Mouse (Mus musculus) retina, postnatal 7 days (tissue): ENCODE results near the gene Rpl18a.
A peak's percentile ranks its signal among the peaks of the same experiment; 100 is the strongest.

ENCODE experiments used
- DNase-seq: peaks from one replicate; pipeline ENCODE4 v3.0.0-alpha.2; 2012; ENCODE audit warnings: low read depth, low spot score

The Rpl18a gene

DNA sequence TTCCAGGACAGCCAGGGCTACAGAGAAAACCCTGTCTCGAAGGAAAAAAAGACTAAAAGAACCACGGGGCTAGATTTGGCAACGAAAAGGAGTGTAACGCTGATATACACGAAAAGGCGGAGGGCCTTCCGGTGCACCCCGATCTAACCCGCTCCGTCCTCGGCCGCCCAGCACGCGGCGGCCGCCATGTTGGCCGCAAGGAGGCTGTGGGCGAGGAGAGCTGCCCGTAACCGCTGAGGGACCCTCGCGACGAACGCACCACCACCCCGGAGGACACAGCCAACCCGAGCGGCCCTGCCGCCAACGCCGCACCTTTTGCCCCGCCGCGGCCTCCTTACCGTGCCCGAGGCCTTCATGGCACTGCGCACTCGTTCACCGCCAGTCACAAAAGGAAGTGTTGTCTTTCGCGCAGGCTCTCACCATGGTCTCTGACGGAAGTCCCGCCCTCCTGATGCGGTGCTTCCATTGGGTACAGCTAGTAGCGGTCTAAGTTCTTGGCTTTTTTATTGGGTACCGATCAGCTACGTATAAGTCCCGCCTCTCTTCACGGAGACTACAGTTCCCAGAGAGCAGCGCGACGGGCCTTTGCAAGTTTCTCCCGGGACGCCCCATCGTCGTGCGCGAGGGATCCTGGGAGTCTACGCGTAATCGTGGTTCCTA, at the start of gene Rpl18a:
Gene Rpl18a (minus strand): TSS at position 392 of the 660 bp plus-strand sequence.
- DNase-seq = peak; percentile 98

DNA sequence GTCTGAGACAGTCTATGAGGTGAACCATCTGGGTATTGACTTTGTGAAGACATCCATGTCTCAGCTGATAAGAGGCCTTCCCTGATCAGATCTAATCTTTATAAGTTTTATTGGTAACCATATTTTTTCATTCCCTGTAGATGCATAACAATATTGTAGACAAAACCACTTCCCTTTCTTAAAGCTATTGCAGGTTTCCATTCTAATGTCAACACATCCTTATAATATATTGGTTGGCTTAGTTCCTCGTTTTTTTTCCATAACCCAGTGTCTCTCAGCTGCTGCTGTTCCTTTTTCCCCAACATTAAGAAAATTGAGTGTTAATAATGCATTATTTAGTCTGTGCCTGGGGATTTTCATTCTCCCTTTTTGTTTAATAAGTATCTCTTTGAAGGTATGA, 46.0 kb upstream of the Rpl18a start:
- no peak for DNase-seq

DNA sequence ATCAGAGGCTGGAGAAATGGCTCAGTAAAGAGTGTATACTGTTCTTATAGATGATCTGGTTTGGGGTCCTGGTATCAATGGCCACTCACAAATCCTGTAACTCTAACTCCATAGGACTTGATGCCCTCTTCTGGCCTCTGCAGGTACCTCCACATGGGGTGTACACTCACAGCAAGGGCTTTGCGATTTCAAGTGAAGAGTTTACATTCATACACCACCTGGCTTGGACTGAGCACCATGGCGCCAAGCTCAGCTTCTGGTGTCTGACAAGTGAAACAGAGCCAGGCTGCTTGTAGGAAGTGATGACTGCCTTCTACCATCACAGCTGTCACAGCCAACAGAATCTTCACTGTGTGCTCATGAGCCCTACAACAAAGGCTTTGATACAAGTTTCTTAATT, 44.3 kb upstream of the Rpl18a start:
- DNase-seq = no peak

DNA sequence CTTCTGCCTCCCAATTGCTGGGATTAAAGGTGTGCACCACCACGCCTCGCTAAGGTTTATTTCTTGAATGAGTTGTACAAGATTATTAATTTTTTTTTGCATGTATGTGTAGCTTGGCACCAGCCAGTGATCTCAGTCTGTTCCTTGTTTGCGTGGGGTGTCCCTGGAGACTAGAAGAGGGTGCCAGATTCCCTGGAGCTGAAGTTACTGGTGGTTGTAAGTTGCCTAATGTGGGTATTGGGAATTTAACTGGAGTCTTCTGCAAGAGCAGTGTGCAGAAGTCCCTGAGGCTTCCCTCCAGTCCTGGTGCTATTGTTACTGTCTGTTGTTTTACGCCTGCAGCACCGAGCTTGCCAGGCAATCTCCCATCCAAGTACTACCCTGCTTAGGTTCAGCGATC, 40.0 kb upstream of the Rpl18a start:
- DNase-seq = no peak

DNA sequence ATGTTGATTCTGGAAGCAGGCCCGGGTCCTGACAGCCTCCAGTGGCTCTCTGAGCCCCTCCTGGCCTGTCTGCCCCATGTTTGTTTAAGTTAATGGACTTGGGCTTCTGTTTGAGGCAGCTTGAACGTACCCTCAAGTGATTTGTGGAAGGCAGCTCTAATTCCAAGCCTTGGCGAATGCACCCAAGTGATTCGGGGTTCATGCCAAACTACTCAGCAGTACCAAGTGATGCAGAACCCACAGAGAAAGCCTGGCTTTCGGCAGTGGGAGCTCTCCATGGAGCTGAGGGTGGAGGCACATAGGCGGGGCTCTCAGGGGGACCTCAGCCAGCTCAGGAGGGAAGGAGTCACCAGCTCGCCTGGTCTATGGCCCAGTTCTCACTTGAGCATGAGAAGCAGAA, 37.6 kb upstream of the Rpl18a start:
- DNase-seq = no peak

DNA sequence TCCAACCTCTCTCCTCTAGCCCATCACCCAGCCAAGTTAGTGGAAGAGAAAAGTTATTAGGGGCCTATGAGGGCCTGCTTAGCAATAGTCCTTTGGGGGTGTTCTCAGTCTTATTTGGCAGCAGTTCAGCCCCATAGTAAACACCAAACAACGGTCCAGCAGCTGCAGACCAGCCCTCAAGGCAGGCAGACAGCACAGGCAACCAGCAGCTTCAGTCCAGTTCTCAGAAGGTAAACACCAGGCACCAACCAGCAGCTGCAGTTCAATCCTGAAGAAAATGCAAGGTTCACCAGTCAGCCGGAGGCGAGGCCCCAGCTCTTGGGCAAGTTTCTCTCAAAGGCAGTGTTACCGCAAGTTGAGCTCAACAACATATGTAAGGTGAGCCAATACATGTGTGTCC, 35.8 kb upstream of the Rpl18a start:
- no peak for DNase-seq

DNA sequence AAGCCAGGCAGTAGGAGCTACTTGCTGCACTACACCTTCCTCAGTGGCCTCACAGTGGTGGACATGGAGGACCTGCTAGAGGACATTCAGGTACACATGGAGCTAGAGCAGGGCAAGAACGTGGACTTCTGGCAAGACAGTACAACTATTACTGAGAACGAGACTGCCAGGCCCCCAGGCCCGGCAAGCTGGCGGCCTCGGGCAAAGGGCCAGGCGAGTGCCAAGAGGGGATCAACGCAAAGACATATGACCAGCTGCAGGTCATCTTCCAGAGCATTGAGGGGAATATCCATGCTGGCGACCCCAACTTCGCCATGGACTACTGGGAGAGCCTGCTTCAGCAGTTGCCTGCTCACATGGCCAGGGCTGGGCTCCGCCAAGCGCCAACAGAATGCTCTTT, 34.5 kb upstream of the Rpl18a start:
- DNase-seq = no peak

DNA sequence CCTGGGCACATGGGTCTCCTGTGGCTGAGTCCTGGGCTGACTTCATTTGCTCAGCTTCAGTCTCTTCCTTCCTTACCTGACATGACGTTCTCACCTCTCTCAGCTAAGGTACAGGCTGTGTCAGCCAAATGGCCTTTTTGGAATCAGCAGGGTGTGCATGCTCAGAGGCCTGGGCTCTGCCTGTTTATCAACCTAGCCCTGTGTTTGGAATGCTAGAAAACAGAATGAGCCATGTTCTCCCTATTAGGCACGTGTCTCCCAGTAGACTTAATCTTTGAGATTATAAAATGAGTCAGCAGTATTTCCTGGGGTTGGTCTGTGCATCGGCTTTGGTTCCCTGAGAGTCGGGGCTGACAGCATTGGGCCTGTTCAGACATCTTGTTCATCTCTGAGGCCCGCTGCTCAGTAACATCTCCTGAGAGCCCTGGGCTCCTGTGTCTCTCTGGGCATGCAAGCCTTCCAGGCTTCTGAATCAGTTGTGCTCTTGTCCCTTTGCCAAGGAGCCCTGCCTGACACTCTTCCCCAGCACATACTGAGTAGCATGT, 31.6 kb upstream of the Rpl18a start:
- DNase-seq = no peak

DNA sequence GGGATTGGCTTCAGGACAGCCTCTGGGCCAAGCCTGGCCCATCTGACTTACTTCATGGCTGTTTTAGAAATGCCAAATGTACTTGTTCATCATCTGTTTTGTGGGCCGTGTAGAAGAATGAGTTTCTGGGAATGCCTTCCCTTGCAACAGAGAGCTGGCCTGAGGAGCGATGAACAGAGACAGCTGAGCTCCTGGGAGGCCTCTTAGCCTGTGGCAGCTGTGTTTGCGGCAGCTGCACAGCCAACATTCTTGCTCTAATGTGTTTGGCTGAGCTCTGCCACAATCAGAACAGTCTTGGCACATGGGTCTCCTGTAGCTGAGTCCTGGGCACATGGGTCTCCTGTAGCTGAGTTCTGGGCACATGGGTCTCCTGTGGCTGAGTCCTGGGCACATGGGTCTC, 30.9 kb upstream of the Rpl18a start:
- no peak for DNase-seq

DNA sequence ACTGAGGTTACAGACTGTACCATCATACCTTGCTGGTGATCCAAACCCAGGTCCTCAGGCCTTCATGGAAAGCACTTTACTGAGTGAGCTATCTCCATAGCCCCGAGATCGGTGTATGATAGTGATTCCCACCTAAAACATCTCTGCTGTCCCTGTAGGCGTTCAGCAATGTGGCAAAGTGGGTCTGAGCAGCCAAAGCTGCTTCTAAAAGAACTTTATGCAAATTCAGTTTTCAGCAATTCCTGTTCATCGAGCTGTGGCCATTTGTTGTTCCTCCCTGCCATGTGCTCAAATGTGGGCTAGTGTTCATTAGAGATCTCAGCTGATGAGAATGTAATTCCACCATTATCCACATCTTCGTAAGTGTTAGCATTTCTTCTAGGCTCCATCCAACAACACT, 29.2 kb upstream of the Rpl18a start:
- DNase-seq = no peak

DNA sequence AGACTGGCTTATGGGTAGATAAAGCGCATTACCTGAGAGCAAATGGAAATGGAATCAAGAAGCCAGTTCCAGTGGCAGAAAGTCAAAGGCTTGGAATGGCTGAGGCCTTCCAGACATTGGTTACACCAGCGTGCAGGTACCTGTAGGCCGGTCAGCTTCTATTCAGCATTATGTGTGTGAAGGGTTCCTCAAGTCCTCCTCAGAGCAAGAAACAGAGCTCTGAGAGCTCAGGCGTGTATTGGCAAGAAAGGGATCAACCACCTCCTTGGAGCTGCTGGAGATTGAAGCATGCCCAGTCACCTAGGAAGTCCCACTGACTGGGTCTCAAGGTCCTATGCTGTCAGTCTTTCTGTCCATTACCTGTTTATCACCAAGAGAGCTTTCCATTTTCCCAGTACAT, 28.5 kb upstream of the Rpl18a start:
- DNase-seq = no peak

DNA sequence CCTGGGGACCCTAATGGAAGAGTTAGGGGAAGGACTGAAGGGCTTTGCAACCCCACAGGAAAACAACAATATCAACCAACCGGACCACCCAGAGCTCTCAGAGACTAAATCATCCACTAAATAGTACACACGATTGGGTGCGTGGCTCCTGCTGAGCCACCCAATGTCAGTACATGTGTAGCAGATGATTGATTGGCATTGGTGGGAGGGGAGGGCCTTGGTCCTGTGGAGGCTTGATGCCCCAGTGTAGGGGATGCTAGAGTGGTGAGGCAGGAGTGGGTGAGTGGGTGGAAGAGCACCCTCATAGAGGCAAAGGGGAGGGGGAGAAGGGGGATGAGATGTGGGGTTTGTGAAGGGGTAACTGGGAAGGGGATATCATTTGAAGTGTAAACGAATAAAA, 26.9 kb upstream of the Rpl18a start:
- no peak for DNase-seq

DNA sequence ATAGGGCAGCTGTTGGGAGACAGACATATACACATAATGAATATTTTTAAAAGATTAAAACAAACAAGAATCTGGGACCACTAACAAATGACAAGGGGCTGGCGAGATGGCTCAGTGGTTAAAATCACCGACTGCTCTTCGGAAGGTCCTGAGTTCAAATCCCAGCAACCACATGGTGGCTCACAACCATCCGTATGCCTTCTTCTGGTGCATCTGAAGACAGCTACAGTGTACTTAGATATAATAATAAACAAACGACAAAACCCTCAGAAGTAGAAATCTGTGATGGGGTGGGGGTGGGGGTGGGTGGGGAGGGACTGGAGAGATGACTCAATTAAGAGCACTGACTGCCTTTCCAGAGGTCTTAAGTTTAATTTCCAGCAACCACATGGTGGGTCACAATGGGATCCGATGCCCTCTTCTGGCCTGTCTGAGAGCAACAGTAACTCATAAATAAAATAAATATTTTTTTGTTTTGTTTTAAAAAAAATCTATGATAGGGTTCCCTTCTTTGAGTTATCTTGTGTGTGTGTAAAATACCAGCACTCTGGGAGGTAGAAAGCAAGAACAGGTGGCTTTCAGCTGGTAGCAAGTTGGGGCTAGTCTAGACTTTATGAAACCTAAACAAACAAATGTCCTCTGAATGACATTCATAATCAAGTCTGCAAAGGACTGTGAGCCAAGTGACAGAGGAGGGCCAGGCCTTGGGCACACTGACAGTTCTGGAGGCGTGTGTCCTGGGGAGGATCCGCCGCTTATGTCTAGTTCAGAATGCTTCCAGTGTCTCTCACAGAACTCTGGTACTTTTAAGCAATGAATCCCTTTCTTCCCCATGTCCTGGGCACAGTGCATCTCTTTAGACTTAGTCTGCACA, 23.1 kb upstream of the Rpl18a start:
- DNase-seq = no peak

DNA sequence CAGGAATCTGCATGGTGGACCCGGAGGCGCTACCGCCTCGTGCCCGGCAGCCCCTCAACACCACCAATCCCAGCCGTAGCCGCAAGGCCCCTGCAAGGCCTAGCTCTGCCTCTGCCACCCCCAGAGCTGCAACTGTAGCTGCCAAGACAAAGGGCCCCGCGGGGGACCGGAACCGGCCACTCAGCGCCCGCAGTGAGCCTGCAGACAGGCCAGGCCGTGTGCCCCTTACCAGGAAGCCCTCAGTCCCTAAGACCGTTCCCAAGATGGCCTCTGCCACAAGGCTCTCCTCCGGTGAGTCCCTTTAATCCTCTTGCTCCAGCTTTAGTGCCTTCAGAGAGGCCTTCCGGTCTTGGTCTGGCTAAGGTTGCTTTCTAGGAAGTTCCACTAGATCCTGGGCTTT, 17.5 kb upstream of the Rpl18a start:
- no peak for DNase-seq

DNA sequence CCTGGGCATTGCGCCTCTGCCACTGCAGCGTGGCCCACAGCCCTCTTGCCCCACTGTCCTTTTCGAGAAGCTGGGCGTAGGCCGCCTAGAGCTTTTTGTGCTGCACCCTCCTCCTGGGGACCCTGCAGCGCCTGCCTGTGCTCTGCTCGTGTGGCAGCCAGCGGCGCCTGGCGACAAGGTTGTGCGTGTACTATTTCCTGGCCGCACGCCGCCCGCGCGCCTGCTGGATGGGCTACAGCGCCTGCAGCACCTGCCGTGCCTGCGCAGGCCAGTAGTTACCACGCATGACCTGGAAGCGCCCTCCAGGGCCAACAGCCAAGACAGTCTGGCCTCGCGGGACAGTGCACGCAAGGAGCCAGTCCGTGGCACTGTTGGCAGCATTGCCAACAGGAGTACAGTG, 16.3 kb upstream of the Rpl18a start:
- DNase-seq = no peak

DNA sequence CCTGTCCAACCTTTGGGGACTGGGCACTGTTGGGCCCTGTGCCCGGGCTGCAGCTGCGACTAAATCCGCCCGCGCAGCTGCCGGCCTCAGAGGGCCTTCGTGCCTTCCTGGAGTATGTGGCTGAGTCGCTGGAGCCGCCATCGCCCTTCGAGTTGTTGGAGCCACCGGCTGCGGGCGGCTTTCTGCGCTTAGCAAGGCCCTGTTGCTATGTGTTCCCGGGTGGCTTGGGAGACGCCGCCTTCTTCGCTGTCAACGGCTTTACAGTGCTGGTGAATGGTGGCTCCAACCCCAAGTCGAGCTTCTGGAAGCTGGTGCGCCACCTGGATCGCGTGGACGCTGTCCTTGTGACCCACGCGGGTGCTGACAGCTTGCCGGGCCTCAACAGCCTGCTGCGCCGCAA, 15.7 kb upstream of the Rpl18a start:
- DNase-seq = no peak

DNA sequence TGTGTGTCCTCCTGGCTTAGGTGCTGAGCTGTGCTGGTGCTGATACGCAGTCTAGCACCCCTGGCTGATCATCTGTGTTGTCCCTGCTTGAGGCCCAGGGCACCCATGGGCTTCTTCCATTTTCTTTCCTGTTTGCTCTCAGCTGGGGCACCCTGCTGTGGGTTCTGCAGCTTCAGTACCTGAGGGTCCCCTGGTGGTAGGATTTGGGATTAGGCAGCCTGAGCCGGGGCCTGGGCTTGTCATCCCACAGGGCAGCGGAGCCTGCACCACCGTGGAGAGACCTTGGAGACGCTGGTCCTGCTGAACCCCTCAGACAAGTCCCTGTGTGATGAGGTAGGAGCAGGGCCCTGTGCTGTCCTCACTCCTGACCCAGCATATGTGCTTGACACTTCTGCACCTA, 14.4 kb upstream of the Rpl18a start:
- DNase-seq = no peak

DNA sequence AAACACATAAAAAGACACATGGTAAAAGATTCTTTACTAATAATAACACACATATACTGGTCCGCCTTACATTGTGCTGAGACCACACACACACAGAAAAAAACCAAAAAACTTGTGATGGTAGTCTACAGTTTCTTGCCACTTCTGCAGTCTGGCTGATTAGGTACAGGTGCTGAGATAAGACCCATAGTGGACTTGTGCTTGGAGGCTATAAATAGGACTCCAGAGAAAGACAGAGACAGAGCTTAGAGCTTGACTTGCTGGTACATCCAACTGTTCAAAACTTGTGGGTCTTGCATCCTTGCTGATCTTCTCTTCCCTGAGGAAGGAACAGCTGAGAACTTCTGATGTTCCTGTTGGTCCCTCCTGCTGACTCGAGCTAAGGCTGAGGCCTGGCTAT, 10.3 kb upstream of the Rpl18a start:
- DNase-seq = no peak

DNA sequence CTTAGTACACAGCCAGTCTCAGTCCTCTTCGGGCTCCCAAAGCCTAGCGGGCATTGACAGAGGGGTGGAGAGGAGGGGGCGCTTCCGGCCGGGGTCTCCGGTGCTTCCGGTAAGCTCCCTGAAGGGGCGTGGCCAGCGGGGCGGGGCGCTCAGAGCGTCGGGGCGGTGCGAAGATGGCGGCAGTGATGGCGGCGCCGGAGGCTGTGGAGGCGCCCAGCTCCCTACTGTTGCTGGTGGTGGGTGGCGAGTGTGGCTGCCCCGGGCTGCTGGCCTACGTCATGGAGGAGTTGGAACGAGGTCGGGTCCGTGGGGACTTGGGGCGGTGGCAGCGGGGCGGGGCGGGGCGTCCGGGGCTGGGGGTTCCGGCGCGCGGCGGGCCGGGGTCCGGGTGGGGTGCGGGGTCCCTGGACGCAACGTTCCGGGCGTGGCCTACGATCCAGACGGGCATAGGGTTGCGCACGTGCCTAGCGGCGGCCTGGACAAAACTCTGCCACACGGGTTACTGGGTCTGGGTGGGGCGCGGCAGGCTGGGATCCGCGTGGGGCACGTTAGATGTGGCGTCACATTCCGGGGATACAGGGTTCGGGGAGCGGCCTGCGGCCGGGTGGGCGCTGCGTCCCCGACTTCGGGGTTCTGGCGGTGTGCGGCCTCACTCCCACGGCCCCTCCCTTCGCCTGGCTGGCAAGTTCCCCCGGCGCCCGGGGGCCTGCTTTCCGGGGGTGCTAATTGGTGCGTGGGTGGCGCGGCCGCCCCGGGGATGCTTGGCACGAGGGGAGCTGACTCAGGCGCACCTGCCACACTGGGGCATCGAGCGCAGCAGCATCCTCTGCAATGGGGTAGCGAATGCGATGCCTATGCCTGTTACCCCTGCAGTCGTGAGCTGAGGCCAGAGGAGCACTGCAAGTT, 8.9 kb upstream of the Rpl18a start, which contains the start of gene Map1s:
Gene Map1s (plus strand): TSS at position 102 of the 906 bp plus-strand sequence.
- peak; percentile 82 for DNase-seq

DNA sequence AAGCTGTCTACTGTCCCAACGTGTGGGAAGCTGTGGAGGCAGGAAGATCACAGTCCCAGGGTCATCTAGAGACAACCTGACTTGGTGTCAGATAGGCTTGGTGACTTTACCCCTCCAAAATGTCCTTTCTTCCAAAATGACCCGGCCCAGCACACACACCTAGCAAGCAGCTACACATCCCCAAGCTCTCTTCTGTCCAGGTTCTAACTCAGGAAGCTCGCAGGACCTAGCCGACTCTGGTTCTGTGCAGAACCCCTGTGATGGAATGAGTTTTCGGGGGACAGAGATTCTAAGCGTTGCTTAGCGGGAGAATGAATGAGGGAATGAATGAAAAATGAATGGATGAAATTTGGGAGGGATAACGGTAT, 8.2 kb upstream of the Rpl18a start:
- no peak for DNase-seq

DNA sequence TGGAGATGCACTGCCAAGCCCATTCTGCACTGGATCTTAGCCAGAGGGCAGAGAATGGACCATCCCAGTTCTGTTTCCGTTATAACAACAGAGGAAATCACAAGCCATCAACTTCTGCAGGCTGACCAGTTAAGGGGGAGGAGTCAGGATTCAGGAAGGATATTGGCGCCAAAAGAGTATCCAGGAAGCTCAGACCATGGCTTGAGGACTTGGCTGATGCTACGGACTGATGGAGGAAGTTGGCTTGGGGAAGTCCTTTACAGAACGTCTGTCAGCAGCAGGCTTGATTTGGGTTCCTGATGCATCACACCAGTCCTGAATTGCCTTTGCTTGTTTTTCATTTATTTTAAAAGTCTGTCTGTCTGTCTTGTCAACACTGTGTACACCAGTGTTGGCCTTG, 7.3 kb upstream of the Rpl18a start:
- DNase-seq = no peak

DNA sequence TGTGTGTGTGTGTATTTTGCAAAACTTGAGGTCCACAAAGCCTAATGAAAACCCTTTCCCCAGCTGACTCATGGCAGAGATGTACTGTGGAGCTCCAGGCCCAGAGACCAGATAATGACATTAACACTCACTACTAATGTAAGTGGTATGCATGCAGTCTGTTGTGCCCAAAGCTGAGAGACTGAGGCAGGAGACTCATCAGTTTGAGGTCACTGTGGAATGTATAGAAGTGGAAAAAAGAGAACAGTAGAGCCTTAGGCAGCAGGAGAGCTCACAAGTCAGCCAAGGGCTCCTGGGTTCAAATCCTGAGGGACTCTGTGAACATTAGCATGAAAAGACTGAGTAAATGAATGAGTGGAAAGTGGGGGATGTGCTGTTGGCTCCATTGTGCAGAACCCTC, 6.4 kb upstream of the Rpl18a start:
- no peak for DNase-seq
